Mouse (Mus musculus): ENCODE results near the gene Alkal2. TPM values are rescaled to one million over a fixed set of nuclear protein-coding genes. Genes with fewer than 3 reads are reported as not detected.

Gene Alkal2
- polyA plus RNA-seq, 1 experiment from 2014 or later: not detected

DNA sequence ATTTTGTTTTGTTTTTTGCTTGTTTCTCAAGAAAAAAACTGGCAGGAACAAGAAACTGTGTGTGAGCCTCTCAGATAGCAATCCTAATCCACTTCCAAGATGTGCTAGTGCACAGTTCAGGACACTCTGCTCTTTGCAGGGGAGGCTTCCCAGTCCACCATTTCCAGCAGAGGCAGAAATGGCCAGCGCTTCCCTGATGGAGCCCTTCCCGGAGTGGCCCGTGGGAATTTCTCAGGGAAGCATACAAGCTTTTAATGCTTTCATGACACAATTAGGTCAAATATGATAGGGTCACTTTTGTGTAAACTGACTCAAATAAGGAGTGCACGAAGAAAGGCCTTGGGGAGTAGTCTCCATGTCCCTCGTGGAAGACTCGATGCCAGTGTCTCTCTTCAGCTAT, 1.8 kb downstream of the Alkal2 start:
- Histone ChIP-seq H3K4me3 (no peak overlapping the region), H3K4me1 (replicated peaks) (peaks cover 14% of the 10 kb centered on the region), H3K27me3 (replicated peaks) (peaks cover 57% of the 10 kb centered on the region), H3K27ac (ENCODE audit: poor library complexity, severe bottlenecking) (no peak overlapping the region), H3K9ac (no peak overlapping the region), H3K36me3 (no peaks in the 10 kb centered on the region), H3K9me3 (replicated peaks) (peaks cover 3% of the 10 kb centered on the region; the same call in 1 of the 2 replicates), H3K4me2 (no peak overlapping the region)
- no peak for ATAC-seq (ENCODE audit: insufficient number of reproducible peaks, low FRiP score)
- WGBS: 77% methylated on average over 6 of the region's 6 CpGs

GRCm38 (mm10) chr12:30888003-30888402, 3.9 kb downstream of the Alkal2 start:
- 79% methylated on average over 4 of the region's 4 CpGs for WGBS
- H3K4me3 ChIP-seq: no peak overlapping the region
- H3K9me3 ChIP-seq (replicated peaks): no peaks in the 10 kb centered on the region
- no peak for ATAC-seq (ENCODE audit: insufficient number of reproducible peaks, low FRiP score)
- peaks cover 43% of the 10 kb centered on the region for H3K27me3 ChIP-seq (replicated peaks)
- H3K9ac ChIP-seq: no peak overlapping the region
- H3K4me1 ChIP-seq (replicated peaks): peaks cover 14% of the 10 kb centered on the region
- H3K4me2 ChIP-seq: no peak overlapping the region
- no peak overlapping the region for H3K27ac ChIP-seq (ENCODE audit: poor library complexity, severe bottlenecking)
- peaks cover 2% of the 10 kb centered on the region; the same call in 1 of the 2 replicates for H3K36me3 ChIP-seq

GRCm38 (mm10) chr12:30890067-30890466, 5.9 kb downstream of the Alkal2 start:
- no peaks in the 10 kb centered on the region for H3K9me3 ChIP-seq (replicated peaks)
- 34% methylated on average over 5 of the region's 5 CpGs for WGBS
- 0 out of 2 replicates have a peak, but pooled peaks cover under 1% of the 10 kb centered on the region for H3K4me1 ChIP-seq (replicated peaks)
- H3K4me2 ChIP-seq: no peak overlapping the region
- peaks cover 10% of the 10 kb centered on the region for H3K36me3 ChIP-seq
- peaks cover 23% of the 10 kb centered on the region for H3K27me3 ChIP-seq (replicated peaks)
- H3K27ac ChIP-seq (ENCODE audit: poor library complexity, severe bottlenecking): no peak overlapping the region
- no peak overlapping the region for H3K4me3 ChIP-seq
- no peak for ATAC-seq (ENCODE audit: insufficient number of reproducible peaks, low FRiP score)
- no peak overlapping the region for H3K9ac ChIP-seq

DNA sequence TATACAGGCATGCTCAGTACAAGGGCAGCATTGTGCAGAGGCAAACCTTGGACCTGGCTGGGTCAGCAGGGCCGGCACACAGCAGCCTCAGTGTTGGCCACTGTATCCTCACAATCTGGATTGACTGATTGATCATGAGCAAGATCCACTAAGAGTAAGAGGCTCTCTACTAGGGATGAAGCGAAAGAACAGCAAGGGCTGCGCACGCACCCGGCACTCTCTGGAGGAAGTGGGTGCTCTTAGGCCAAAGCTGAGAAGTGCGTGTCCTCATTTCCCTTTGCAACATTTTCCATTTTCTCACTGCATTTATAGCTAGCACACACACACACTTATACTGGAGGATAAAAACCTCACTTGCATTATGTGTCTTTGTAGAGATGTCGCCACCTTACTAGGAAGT, 7.3 kb downstream of the Alkal2 start:
- Histone ChIP-seq H3K27me3 (replicated peaks) (peaks cover 10% of the 10 kb centered on the region), H3K4me3 (no peak overlapping the region), H3K9ac (no peak overlapping the region), H3K36me3 (peaks cover 10% of the 10 kb centered on the region), H3K4me1 (replicated peaks) (no peaks in the 10 kb centered on the region), H3K27ac (ENCODE audit: poor library complexity, severe bottlenecking) (no peak overlapping the region), H3K4me2 (no peak overlapping the region), H3K9me3 (replicated peaks) (no peaks in the 10 kb centered on the region)
- 77% methylated on average over 7 of the region's 7 CpGs for WGBS
- no peak for ATAC-seq (ENCODE audit: insufficient number of reproducible peaks, low FRiP score)

DNA sequence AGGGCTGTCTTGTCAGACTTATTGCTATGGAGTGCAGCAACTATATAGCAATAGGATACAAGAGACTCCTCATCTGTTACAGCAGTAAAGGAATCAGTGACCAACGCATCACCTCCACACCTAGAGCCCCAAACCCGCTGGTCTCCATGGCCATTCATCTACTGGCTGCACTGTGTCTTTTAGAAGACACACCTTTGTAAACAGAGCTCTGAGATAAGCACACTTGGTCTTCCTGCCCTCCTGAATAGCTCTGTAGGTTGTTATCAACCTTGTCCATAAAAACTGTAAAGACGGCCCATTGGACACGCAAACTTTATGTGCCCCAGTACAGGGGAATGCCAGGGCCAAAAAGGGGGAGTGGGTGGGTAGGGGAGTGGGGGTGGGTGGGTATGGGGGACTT, 12.9 kb downstream of the Alkal2 start:
- H3K27me3 ChIP-seq (replicated peaks): no peaks in the 10 kb centered on the region
- WGBS: 77% methylated on average over 4 of the region's 4 CpGs
- H3K36me3 ChIP-seq: peaks cover 26% of the 10 kb centered on the region
- no peak overlapping the region for H3K4me3 ChIP-seq
- H3K9me3 ChIP-seq (replicated peaks): no peaks in the 10 kb centered on the region
- no peak overlapping the region for H3K27ac ChIP-seq (ENCODE audit: poor library complexity, severe bottlenecking)
- no peaks in the 10 kb centered on the region for H3K4me1 ChIP-seq (replicated peaks)
- H3K9ac ChIP-seq: no peak overlapping the region
- peak; percentile 80 for ATAC-seq (ENCODE audit: insufficient number of reproducible peaks, low FRiP score)
- H3K4me2 ChIP-seq: no peak overlapping the region

- Histone ChIP-seq H3K4me2 (0 out of 2 replicates have a peak overlapping the region, but pooled peaks have one; percentile 26), H3K36me3 (peaks cover 15% of the 10 kb centered on the region), H3K27ac (ENCODE audit: poor library complexity, severe bottlenecking) (no peak overlapping the region), H3K4me3 (no peak overlapping the region), H3K4me1 (replicated peaks) (peaks cover 11% of the 10 kb centered on the region), H3K27me3 (replicated peaks) (no peaks in the 10 kb centered on the region), H3K9me3 (replicated peaks) (no peaks in the 10 kb centered on the region), H3K9ac (no peak overlapping the region)
- ATAC-seq (ENCODE audit: insufficient number of reproducible peaks, low FRiP score): no peak
- WGBS: 80% methylated on average over 1 of the region's 1 CpGs
Measured at GRCm38 (mm10) chr12:30908658-30909057, 24.5 kb downstream of the Alkal2 start.

DNA sequence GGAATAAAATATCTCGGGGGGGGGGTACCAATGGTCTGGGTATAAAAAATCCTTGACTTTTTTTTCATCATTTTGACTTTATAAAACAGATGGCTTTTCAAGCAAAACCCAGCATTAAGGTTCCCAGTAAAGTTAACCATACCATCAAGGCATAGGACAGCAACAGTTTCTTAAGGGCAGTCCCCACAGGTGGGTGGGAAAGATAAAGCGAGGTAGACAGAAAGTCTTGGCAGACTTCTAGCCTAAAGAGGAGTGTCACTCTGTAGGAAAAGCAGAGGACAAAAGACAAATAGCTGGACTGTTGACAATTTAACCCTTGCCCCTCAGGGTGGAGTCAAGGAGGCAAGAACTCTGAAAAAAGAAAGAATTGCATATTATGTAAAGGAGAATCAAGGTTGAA, 25.8 kb downstream of the Alkal2 start:
- no peak for ATAC-seq (ENCODE audit: insufficient number of reproducible peaks, low FRiP score)
- no peak overlapping the region for H3K4me3 ChIP-seq
- 82% methylated on average over 2 of the region's 2 CpGs for WGBS
- no peaks in the 10 kb centered on the region for H3K27me3 ChIP-seq (replicated peaks)
- H3K4me2 ChIP-seq: no peak overlapping the region
- no peaks in the 10 kb centered on the region for H3K9me3 ChIP-seq (replicated peaks)
- peaks cover 7% of the 10 kb centered on the region; the same call in 1 of the 2 replicates for H3K36me3 ChIP-seq
- H3K27ac ChIP-seq (ENCODE audit: poor library complexity, severe bottlenecking): no peak overlapping the region
- no peak overlapping the region for H3K9ac ChIP-seq
- peaks cover 11% of the 10 kb centered on the region for H3K4me1 ChIP-seq (replicated peaks)

GRCm38 (mm10) chr12:30910860-30911259, 26.7 kb downstream of the Alkal2 start:
- no peak for ATAC-seq (ENCODE audit: insufficient number of reproducible peaks, low FRiP score)
- WGBS: 17% methylated on average over 8 of the region's 8 CpGs
- no peaks in the 10 kb centered on the region for H3K9me3 ChIP-seq (replicated peaks)
- H3K4me1 ChIP-seq (replicated peaks): peaks cover 11% of the 10 kb centered on the region
- peak overlapping the region; percentile 92 for H3K9ac ChIP-seq
- no peaks in the 10 kb centered on the region for H3K27me3 ChIP-seq (replicated peaks)
- peak overlapping the region; percentile 99 for H3K4me2 ChIP-seq
- H3K36me3 ChIP-seq: peaks cover 4% of the 10 kb centered on the region; the same call in 1 of the 2 replicates
- peak overlapping the region; percentile 84 for H3K4me3 ChIP-seq
- no peak overlapping the region for H3K27ac ChIP-seq (ENCODE audit: poor library complexity, severe bottlenecking)

DNA sequence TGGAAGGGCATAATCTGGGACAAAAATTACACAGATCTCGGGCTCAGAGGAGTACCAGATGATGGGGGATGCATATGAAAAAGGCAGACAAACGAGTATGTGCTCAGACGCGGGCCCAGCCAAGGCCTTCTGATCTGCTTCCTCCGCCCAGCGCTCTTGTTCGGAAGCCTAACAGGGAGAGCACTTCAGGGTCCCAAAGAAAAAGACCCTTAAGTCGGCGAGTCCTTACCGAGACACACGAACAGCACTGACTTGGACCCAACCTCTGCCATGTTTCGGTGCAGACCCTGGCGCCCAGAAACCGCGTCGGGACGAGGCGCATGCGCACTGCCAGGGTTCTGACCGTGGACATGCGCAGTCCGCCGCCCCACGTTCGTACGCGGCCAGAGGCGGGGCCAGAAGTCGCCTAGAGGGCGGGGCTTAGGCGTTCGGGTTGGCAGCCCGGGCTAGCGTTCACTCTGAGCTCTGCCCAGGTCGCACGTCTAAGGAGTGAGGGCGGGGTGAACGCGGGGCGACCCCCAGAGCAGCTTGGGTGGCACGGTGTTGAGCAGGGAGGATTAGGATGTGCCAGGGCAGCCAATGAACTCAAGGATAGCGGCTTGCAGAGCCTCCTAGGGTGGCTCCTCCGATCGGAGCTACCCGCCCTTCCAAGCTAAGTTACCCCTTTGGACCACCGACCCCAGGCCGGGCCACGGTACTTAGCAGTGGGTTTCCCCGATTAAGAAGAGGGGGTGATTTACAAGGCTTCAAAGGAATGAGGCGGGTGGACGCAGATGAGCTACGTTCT, 27.3 kb downstream of the Alkal2 start, which contains the start of the genes Acp1 and Sh3yl1:
Gene Acp1, minus strand, starts transcription at position 329 of the 787 bp plus-strand sequence.
Gene Sh3yl1, plus strand, starts transcription at position 408 of the 787 bp plus-strand sequence.
- H3K36me3 ChIP-seq: peaks cover 4% of the 10 kb centered on the region; the same call in 1 of the 2 replicates
- H3K27ac ChIP-seq (ENCODE audit: poor library complexity, severe bottlenecking): peak within 1 kb of the TSS; percentile 15; the same call in 1 of the 2 replicates
- WGBS: under 1% methylated on average over 52 of the region's 52 CpGs
- peaks cover 8% of the 10 kb centered on the region for H3K4me1 ChIP-seq (replicated peaks)
- H3K4me3 ChIP-seq: peak within 1 kb of the TSS; percentile 84
- no peaks in the 10 kb centered on the region for H3K27me3 ChIP-seq (replicated peaks)
- no peaks in the 10 kb centered on the region for H3K9me3 ChIP-seq (replicated peaks)
- peak within 1 kb of the TSS; percentile 92 for H3K9ac ChIP-seq
- ATAC-seq (ENCODE audit: insufficient number of reproducible peaks, low FRiP score): peak; percentile 97
- peak within 1 kb of the TSS; percentile 99 for H3K4me2 ChIP-seq

DNA sequence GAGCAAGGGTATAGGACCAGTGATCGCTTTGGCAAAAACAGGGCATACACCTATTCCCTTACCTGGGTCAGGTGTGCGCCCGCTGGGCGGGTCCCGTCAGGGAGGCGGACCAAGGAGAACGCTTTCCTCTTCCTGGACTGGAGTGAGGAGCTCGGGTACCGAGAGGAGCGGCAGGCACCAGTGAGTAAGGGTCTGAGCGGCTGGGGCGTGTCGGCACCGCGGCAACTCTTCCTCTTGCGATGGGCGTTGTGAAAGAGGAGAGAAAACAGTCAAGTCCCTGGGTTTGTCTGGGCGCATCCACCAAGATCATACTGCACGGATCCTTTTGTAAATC, 27.9 kb downstream of the Alkal2 start:
- no peaks in the 10 kb centered on the region for H3K27me3 ChIP-seq (replicated peaks)

GRCm38 (mm10) chr12:30912840-30913239, 28.7 kb downstream of the Alkal2 start:
- no peaks in the 10 kb centered on the region for H3K27me3 ChIP-seq (replicated peaks)
- peaks cover 7% of the 10 kb centered on the region for H3K4me1 ChIP-seq (replicated peaks)
- no peak for ATAC-seq (ENCODE audit: insufficient number of reproducible peaks, low FRiP score)
- H3K9me3 ChIP-seq (replicated peaks): no peaks in the 10 kb centered on the region
- WGBS: 65% methylated on average over 3 of the region's 3 CpGs
- peak overlapping the region; percentile 12; the same call in 1 of the 2 replicates for H3K4me3 ChIP-seq
- H3K9ac ChIP-seq: no peak overlapping the region
- peak overlapping the region; percentile 99 for H3K4me2 ChIP-seq
- no peak overlapping the region for H3K27ac ChIP-seq (ENCODE audit: poor library complexity, severe bottlenecking)
- H3K36me3 ChIP-seq: peaks cover 4% of the 10 kb centered on the region; the same call in 1 of the 2 replicates

More for the DNA sequence above, 27.9 kb downstream of the Alkal2 start:
- WGBS: under 1% methylated on average over 19 of the region's 19 CpGs
- no peaks in the 10 kb centered on the region for H3K9me3 ChIP-seq (replicated peaks)
- H3K4me2 ChIP-seq: peak overlapping the region; percentile 99
- ATAC-seq (ENCODE audit: insufficient number of reproducible peaks, low FRiP score): peak; percentile 65
- H3K4me1 ChIP-seq (replicated peaks): peaks cover 7% of the 10 kb centered on the region
- H3K27ac ChIP-seq (ENCODE audit: poor library complexity, severe bottlenecking): peak overlapping the region; percentile 15; the same call in 1 of the 2 replicates
- H3K4me3 ChIP-seq: peak overlapping the region; percentile 84
- peaks cover 4% of the 10 kb centered on the region; the same call in 1 of the 2 replicates for H3K36me3 ChIP-seq
- peak overlapping the region; percentile 92 for H3K9ac ChIP-seq
